Mouse (Mus musculus) small intestine, adult 2 months (tissue): ENCODE data around the gene Arhgap22.

Experiments
- CTCF ChIP-seq: fragments of 200-500 bp; IDR thresholded peaks from 2 replicates; pipeline ENCODE4 v1.5.1; 2012; ENCODE audit warnings: low read depth, mild to moderate bottlenecking, control low read depth, inconsistent platforms, low read length, moderate library complexity, mixed read lengths; ENCODE audit not compliant: insufficient replicate concordance, insufficient read length; ENCODE audit errors: extremely low read depth
- POLR2A ChIP-seq: fragments of 200-500 bp; IDR thresholded peaks from 2 replicates; pipeline ENCODE4 v1.6.1; 2012; ENCODE audit warnings: low read depth, mild to moderate bottlenecking, control low read depth, inconsistent platforms, low read length, moderate library complexity

GRCm38 (mm10) chr14:33331627-33332026, 117.8 kb downstream of the Arhgap22 start:
- TF ChIP-seq CTCF (no peak), POLR2A (no peak)
